Mouse (Mus musculus) heart, embryonic 14.5 days (tissue): ENCODE results near the gene Slc12a3. TPM values are rescaled to one million over a fixed set of nuclear protein-coding genes. Genes with fewer than 3 reads are reported as not detected.
A peak's percentile ranks its signal among the peaks of the same experiment; 100 is the strongest.

Source experiments
- ATAC-seq: fragments of 200-750 bp; cut with Nextera tagmentation; 2 replicates; pipeline ENCODE4 v1.8.0; 2017; ENCODE audit warnings: low read depth, moderate TSS enrichment; ENCODE audit not compliant: insufficient number of reproducible peaks, insufficient read depth, low FRiP score
- H3K27ac ChIP-seq, 2 experiments: fragments of 200-500 bp in 1 of 2; fragments of 300-500 bp in 1 of 2; sonication (generic) in 1 of 2; replicated peaks in 1 of 2; 2 replicates each; pipeline ENCODE4 v1.5.1; 2012 to 2014; ENCODE audit warnings: low read depth in 2 of 2, low read length in 2 of 2, control low read depth in 1 of 2, mild to moderate bottlenecking in 1 of 2, mixed read lengths in 1 of 2; ENCODE audit not compliant: control insufficient read depth in 1 of 2, insufficient read depth in 1 of 2
- H3K27me3 ChIP-seq: fragments of 300-500 bp; sonication (generic); 2 replicates; pipeline ENCODE4 v1.6.1; 2014; ENCODE audit warnings: mild to moderate bottlenecking, low read length, control low read depth; ENCODE audit not compliant: control insufficient read depth, insufficient read depth
- H3K36me3 ChIP-seq: fragments of 300-500 bp; sonication (generic); 2 replicates; pipeline ENCODE4 v1.6.1; 2014; ENCODE audit warnings: mild to moderate bottlenecking, control low read depth, low read length, mixed read lengths; ENCODE audit not compliant: control insufficient read depth, insufficient read depth
- H3K4me1 ChIP-seq, 2 experiments: fragments of 200-500 bp in 1 of 2; fragments of 300-500 bp in 1 of 2; sonication (generic) in 1 of 2; 2 replicates each; pipeline ENCODE4 v1.6.1; 2012 to 2014; ENCODE audit warnings: low read length in 2 of 2, control low read depth in 1 of 2, mixed read lengths in 1 of 2; ENCODE audit not compliant: control insufficient read depth in 2 of 2, insufficient read depth in 2 of 2
- H3K4me2 ChIP-seq: fragments of 300-500 bp; sonication (generic); 2 replicates; pipeline ENCODE4 v1.6.1; 2014; ENCODE audit warnings: mild to moderate bottlenecking, low read length
- H3K4me3 ChIP-seq, 2 experiments: fragments of 200-500 bp in 1 of 2; fragments of 300-500 bp in 1 of 2; sonication (generic) in 1 of 2; 2 replicates each; pipeline ENCODE4 v1.5.1; 2012 to 2014; ENCODE audit warnings: low read length in 2 of 2, mild to moderate bottlenecking in 2 of 2, control low read depth in 1 of 2, low read depth in 1 of 2, moderate library complexity in 1 of 2; ENCODE audit not compliant: control insufficient read depth in 1 of 2, insufficient read depth in 1 of 2
- H3K9ac ChIP-seq: fragments of 300-500 bp; sonication (generic); 2 replicates; pipeline ENCODE4 v1.6.1; 2014; ENCODE audit warnings: mild to moderate bottlenecking, low read length
- H3K9me3 ChIP-seq: fragments of 300-500 bp; sonication (generic); 2 replicates; pipeline ENCODE4 v1.6.1; 2016; ENCODE audit warnings: low read length, control low read depth; ENCODE audit not compliant: control insufficient read depth
- WGBS: fragments of 180-500 bp; shearing (Covaris S2); extraction: QIAGEN DNeasy Blood & Tissue Kit; methylation state at CpG from one replicate; pipeline ENCODE4 v1.1.7; 2014; 5-methylcytosine and 5-hydroxymethylcytosine counted together
- polyA plus RNA-seq: library from polyadenylated mRNA; unstranded; fragments of >200 nt; fragmentation: Nextera tagmentation; extraction: Ambion mirVana; gene quantifications from 2 replicates; pipeline ENCODE4 v1.2.1, GENCODE M21; 2014

Gene Slc12a3
- not detected in 2 replicates for polyA plus RNA-seq

DNA sequence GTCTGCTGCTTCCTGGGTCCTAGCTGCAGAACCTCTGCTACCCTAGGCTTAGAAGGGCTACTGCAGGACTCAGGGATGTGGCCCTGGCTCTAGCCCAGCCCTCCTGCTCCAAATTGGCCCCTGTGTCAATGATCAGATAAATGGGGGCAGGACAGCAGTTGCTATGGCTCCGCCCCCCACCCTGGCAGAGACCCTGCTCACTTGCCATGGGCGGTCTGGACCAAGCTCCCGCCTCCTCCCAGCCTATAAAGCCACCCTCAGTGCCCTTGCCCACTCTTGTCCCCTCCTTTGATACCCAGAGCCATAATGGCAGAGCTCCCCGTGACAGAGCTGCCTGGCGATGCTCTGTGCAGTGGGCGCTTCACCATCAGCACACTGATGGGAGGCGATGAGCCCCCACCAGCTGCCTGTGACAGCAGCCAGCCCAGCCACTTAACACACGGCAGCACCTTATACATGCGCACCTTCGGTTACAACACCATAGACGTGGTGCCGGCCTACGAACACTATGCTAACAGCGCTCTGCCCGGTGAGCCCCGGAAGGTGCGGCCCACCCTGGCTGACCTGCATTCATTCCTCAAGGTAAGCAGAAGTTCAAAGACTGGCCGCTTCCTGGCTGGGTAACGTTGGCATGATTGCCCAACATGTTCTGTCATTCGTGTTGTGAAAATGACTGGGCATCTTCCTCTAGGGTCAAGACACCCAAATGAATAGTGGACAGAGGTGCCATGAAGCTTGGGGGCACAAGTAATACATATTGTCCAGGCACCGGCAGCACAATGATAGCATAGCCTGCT is at the start of gene Slc12a3:
TSS of gene Slc12a3 (plus strand) at position 270 of the 797 bp plus-strand sequence.
- no peak within 1 kb of the TSS for H3K9ac ChIP-seq
- no peak within 1 kb of the TSS for H3K27ac ChIP-seq
- 78% methylated on average over 21 of the region's 21 CpGs for WGBS
- H3K9me3 ChIP-seq: no peaks in the 10 kb centered on the region
- H3K4me3 ChIP-seq: no peak within 1 kb of the TSS
- no peaks in the 10 kb centered on the region for H3K36me3 ChIP-seq
- no peak within 1 kb of the TSS for H3K4me2 ChIP-seq
- ATAC-seq: no peak
- peaks cover 3 to 4% of the 10 kb centered on the region in 2 experiments; a peak in 2 of 4 replicates for H3K4me1 ChIP-seq
- H3K27me3 ChIP-seq: no peaks in the 10 kb centered on the region

- ATAC-seq: no peak
- H3K4me2 ChIP-seq: no peak overlapping the region
- no peaks in the 10 kb centered on the region for H3K27me3 ChIP-seq
- no peaks in the 10 kb centered on the region for H3K4me1 ChIP-seq
- H3K36me3 ChIP-seq: no peaks in the 10 kb centered on the region
- H3K27ac ChIP-seq: no peak overlapping the region
- H3K9ac ChIP-seq: no peak overlapping the region
- no peaks in the 10 kb centered on the region for H3K9me3 ChIP-seq
- 74% methylated on average over 5 of the region's 5 CpGs for WGBS
- no peak overlapping the region for H3K4me3 ChIP-seq
Observed at GRCm38 (mm10) chr8:94280001-94280613, 48.9 kb upstream of the Slc12a3 start.

GRCm38 (mm10) chr8:94282453-94282985 is 46.5 kb upstream of the Slc12a3 start:
- Histone ChIP-seq H3K36me3 (0 out of 2 replicates have a peak, but pooled peaks cover 1% of the 10 kb centered on the region), H3K4me3 (no peak overlapping the region), H3K27me3 (no peaks in the 10 kb centered on the region), H3K27ac (no peak overlapping the region), H3K4me2 (no peak overlapping the region), H3K4me1 (peaks cover 0 to 2% of the 10 kb centered on the region in 2 experiments; a peak in 1 of 4 replicates), H3K9ac (no peak overlapping the region), H3K9me3 (no peaks in the 10 kb centered on the region)
- no peak for ATAC-seq
- 94% methylated on average over 3 of the region's 3 CpGs for WGBS

- no peak overlapping the region for H3K4me3 ChIP-seq
- no peak overlapping the region for H3K27ac ChIP-seq
- no peak for ATAC-seq
- H3K4me2 ChIP-seq: no peak overlapping the region
- H3K9me3 ChIP-seq: no peaks in the 10 kb centered on the region
- H3K27me3 ChIP-seq: no peaks in the 10 kb centered on the region
- 0 out of 2 replicates have a peak, but pooled peaks cover 5% of the 10 kb centered on the region for H3K36me3 ChIP-seq
- H3K9ac ChIP-seq: no peak overlapping the region
- peaks cover 0 to 2% of the 10 kb centered on the region in 2 experiments; a peak in 1 of 4 replicates for H3K4me1 ChIP-seq
- 90% methylated on average over 7 of the region's 7 CpGs for WGBS
Observed at GRCm38 (mm10) chr8:94284204-94284603, 44.8 kb upstream of the Slc12a3 start.

DNA sequence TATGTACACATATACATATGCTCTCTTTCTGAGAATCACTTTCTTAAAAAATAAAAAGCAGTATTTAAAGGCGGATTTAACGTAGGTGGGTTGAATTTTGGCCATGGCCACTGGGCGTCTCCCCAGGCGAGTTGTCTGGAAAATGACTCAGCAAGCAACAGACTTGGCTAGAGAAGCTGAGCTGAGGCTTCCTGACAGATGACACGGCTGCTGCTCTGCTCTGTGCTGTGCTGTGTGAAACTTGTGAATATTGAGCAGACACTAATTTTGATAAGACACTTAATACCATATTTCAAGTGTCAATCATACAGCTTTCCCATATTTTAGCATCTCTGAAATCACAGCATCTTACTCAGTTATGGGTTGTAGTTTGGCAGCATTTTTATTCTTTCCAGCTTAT is 38.4 kb upstream of the Slc12a3 start:
- H3K4me3 ChIP-seq: no peak overlapping the region
- no peak overlapping the region for H3K4me2 ChIP-seq
- WGBS: 81% methylated on average over 5 of the region's 5 CpGs
- ATAC-seq: no peak
- peaks cover 15% of the 10 kb centered on the region for H3K36me3 ChIP-seq
- H3K27me3 ChIP-seq: no peaks in the 10 kb centered on the region
- no peak overlapping the region for H3K9ac ChIP-seq
- no peak overlapping the region for H3K27ac ChIP-seq
- H3K9me3 ChIP-seq: no peaks in the 10 kb centered on the region
- H3K4me1 ChIP-seq: peaks cover 11 to 18% of the 10 kb centered on the region in 2 experiments

- Histone ChIP-seq H3K27ac (peak overlapping the region; percentile 69 to 74), H3K4me2 (peak overlapping the region; percentile 26), H3K4me1 (peaks cover 18 to 31% of the 10 kb centered on the region in 2 experiments), H3K9ac (peak overlapping the region; percentile 12; the same call in 1 of the 2 replicates), H3K9me3 (no peaks in the 10 kb centered on the region), H3K36me3 (peaks cover 15% of the 10 kb centered on the region), H3K4me3 (no peak overlapping the region), H3K27me3 (no peaks in the 10 kb centered on the region)
- 16% methylated on average over 6 of the region's 6 CpGs for WGBS
- ATAC-seq: no peak
Observed at GRCm38 (mm10) chr8:94292072-94292471, 36.9 kb upstream of the Slc12a3 start.

DNA sequence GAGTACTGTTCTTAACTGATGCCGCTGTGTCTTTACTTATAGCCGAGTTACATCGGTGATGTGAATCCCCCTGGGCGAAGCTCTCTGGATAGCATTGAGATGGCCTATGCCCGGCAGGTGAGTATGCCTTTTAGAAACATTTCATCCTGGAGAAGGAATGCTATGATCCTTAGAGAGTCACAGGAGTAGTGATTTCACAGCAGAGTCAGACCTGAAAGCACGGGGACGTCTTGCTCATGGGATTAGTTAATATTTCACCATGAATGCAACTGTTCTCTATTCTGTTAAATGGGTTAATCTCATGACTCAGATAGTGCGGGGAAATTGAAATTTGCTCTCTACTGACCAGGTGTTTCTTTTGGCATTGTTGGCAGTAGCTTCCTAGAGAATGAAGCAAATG is 36.4 kb upstream of the Slc12a3 start:
- H3K27me3 ChIP-seq: no peaks in the 10 kb centered on the region

More for the DNA sequence above, 36.4 kb upstream of the Slc12a3 start:
- Histone ChIP-seq H3K4me3 (no peak overlapping the region), H3K36me3 (peaks cover 13% of the 10 kb centered on the region), H3K27ac (peak overlapping the region in 1 of 2 experiments; percentile 74; a peak in 2 of 4 replicates), H3K9me3 (no peaks in the 10 kb centered on the region), H3K4me1 (peaks cover 21 to 36% of the 10 kb centered on the region in 2 experiments), H3K9ac (no peak overlapping the region; the same call in 1 of the 2 replicates), H3K4me2 (no peak overlapping the region)
- 92% methylated on average over 8 of the region's 8 CpGs for WGBS
- no peak for ATAC-seq
